Mouse (Mus musculus): ENCODE measurements around the gene Nrn1l.

The Nrn1l gene

GRCm38 (mm10) chr8:105893339-105893738 is at the start of gene Nrn1l:
Gene Nrn1l (plus strand): TSS chr8:105893567.
- peak; percentile 39 for DNase-seq (ENCODE audit: low spot score)

GRCm38 (mm10) chr8:105846678-105847077 is 46.7 kb upstream of the Nrn1l start:
- no peak for DNase-seq (ENCODE audit: low spot score)

- no peak for DNase-seq (ENCODE audit: low spot score)
Measured at GRCm38 (mm10) chr8:105850014-105850413, 43.4 kb upstream of the Nrn1l start.

GRCm38 (mm10) chr8:105850611-105851010 is 42.8 kb upstream of the Nrn1l start:
- DNase-seq (ENCODE audit: low spot score), result no peak

GRCm38 (mm10) chr8:105851651-105852143 is 41.7 kb upstream of the Nrn1l start:
- peak; percentile 82 for DNase-seq (ENCODE audit: low spot score)

- no peak for DNase-seq (ENCODE audit: low spot score)
Measured at GRCm38 (mm10) chr8:105852146-105852729, 41.1 kb upstream of the Nrn1l start.

GRCm38 (mm10) chr8:105853178-105853577 is 40.2 kb upstream of the Nrn1l start, which contains the start of gene Cenpt:
Gene Cenpt (minus strand): TSS chr8:105853278.
- no peak for DNase-seq (ENCODE audit: low spot score)

- DNase-seq (ENCODE audit: low spot score), result no peak
Measured at GRCm38 (mm10) chr8:105854303-105854702, 39.1 kb upstream of the Nrn1l start.

- DNase-seq (ENCODE audit: low spot score), result peak; percentile 83
Measured at GRCm38 (mm10) chr8:105854715-105855216, 38.6 kb upstream of the Nrn1l start, which contains the start of gene Thap11. Gene Thap11 (plus strand): TSS chr8:105855132.

- DNase-seq (ENCODE audit: low spot score), result peak; percentile 32
Measured at GRCm38 (mm10) chr8:105855248-105856167, 37.9 kb upstream of the Nrn1l start.

GRCm38 (mm10) chr8:105856168-105856835 is 37.1 kb upstream of the Nrn1l start:
- DNase-seq (ENCODE audit: low spot score), result no peak

GRCm38 (mm10) chr8:105858495-105858894 is 34.9 kb upstream of the Nrn1l start:
- no peak for DNase-seq (ENCODE audit: low spot score)

GRCm38 (mm10) chr8:105859314-105859713 is 34.1 kb upstream of the Nrn1l start:
- DNase-seq (ENCODE audit: low spot score), result no peak

- DNase-seq (ENCODE audit: low spot score), result peak; percentile 99
Measured at GRCm38 (mm10) chr8:105860143-105860981, 33.0 kb upstream of the Nrn1l start, which contains the start of gene Nutf2. Gene Nutf2 (plus strand): TSS chr8:105860580.

GRCm38 (mm10) chr8:105861951-105862350 is 31.4 kb upstream of the Nrn1l start:
- DNase-seq (ENCODE audit: low spot score), result no peak

GRCm38 (mm10) chr8:105866364-105867029 is 26.9 kb upstream of the Nrn1l start:
- DNase-seq (ENCODE audit: low spot score), result no peak

- DNase-seq (ENCODE audit: low spot score), result no peak
Measured at GRCm38 (mm10) chr8:105874301-105874700, 19.1 kb upstream of the Nrn1l start.

GRCm38 (mm10) chr8:105880754-105881520 is 12.4 kb upstream of the Nrn1l start, which contains the start of gene Edc4:
Gene Edc4 (plus strand): TSS chr8:105880881.
- peak; percentile 58 for DNase-seq (ENCODE audit: low spot score)

- no peak for DNase-seq (ENCODE audit: low spot score)
Measured at GRCm38 (mm10) chr8:105889756-105890465, 3.5 kb upstream of the Nrn1l start.

All from ovary, adult 18-20 months (tissue).